Mouse (Mus musculus): ENCODE data around the gene Gpbar1.

DNA sequence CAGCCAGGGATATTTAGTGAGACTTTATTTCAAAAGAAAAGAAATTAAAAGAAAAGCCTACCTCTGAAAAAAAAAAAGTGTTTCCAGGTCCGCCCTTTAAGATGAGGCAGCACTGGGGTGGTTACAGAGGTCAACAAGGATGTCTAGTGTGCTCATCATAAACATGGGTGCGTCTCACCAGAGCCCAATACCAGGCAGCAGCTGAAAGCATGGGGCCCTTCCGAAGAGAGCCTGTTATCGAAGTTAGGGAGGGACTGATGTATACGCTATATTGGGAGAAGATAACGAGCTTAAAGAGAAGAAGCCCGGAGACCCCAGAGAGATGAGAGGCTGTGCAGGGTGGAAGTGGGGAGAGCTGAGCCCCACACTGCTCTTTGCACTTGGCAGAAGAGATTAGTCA lies 39.2 kb upstream of the Gpbar1 start:
- no peak for TF ChIP-seq CTCF (IDR thresholded peaks at IDR 0.05)
- TF ChIP-seq EP300 (IDR thresholded peaks at IDR 0.05) = no peak

Measured in lung, postnatal 0 days (tissue).